Mouse (Mus musculus) spleen, adult 12 weeks (tissue): ENCODE data around the gene Vdr.

Experiments
- DNase-seq: peaks from one replicate; pipeline ENCODE4 v3.0.0; 2022; ENCODE audit warnings: low spot score

Gene Vdr

GRCm38 (mm10) chr15:97829432-97829831 is 81.0 kb downstream of the Vdr start:
- DNase-seq, result no peak

GRCm38 (mm10) chr15:97828901-97829338 is 81.5 kb downstream of the Vdr start:
- DNase-seq, result no peak

GRCm38 (mm10) chr15:97828221-97828842 is 82.1 kb downstream of the Vdr start:
- no peak for DNase-seq

GRCm38 (mm10) chr15:97827401-97827800 is 83.0 kb downstream of the Vdr start:
- DNase-seq, result no peak

GRCm38 (mm10) chr15:97826588-97827261 is 83.7 kb downstream of the Vdr start:
- no peak for DNase-seq

GRCm38 (mm10) chr15:97825941-97826587 is 84.4 kb downstream of the Vdr start:
- no peak for DNase-seq

- DNase-seq, result peak; percentile 77
Observed at GRCm38 (mm10) chr15:97825071-97825940, 85.1 kb downstream of the Vdr start.

- no peak for DNase-seq
Observed at GRCm38 (mm10) chr15:97824042-97824441, 86.4 kb downstream of the Vdr start.

GRCm38 (mm10) chr15:97823479-97823878 is 87.0 kb downstream of the Vdr start:
- DNase-seq, result no peak

- no peak for DNase-seq
Observed at GRCm38 (mm10) chr15:97822545-97823228, 87.7 kb downstream of the Vdr start.

GRCm38 (mm10) chr15:97821983-97822363 is 88.5 kb downstream of the Vdr start:
- no peak for DNase-seq

GRCm38 (mm10) chr15:97821321-97821982 is 89.0 kb downstream of the Vdr start:
- DNase-seq, result no peak

- DNase-seq, result no peak
Observed at GRCm38 (mm10) chr15:97819937-97820336, 90.5 kb downstream of the Vdr start.

- no peak for DNase-seq
Observed at GRCm38 (mm10) chr15:97816199-97816994, 94.0 kb downstream of the Vdr start.

GRCm38 (mm10) chr15:97815254-97815653 is 95.2 kb downstream of the Vdr start:
- no peak for DNase-seq

GRCm38 (mm10) chr15:97814703-97815102 is 95.7 kb downstream of the Vdr start:
- no peak for DNase-seq

GRCm38 (mm10) chr15:97813452-97814204 is 96.8 kb downstream of the Vdr start:
- DNase-seq, result no peak

- no peak for DNase-seq
Observed at GRCm38 (mm10) chr15:97812875-97813274, 97.6 kb downstream of the Vdr start.

GRCm38 (mm10) chr15:97812126-97812525 is 98.3 kb downstream of the Vdr start:
- DNase-seq, result no peak

GRCm38 (mm10) chr15:97811307-97811706 is 99.1 kb downstream of the Vdr start:
- no peak for DNase-seq
